Mouse (Mus musculus): Measurements from ENCODE around the gene D230025D16Rik. TPM values are rescaled to one million over a fixed set of nuclear protein-coding genes. Genes with fewer than 3 reads are reported as not detected.

Gene D230025D16Rik
- polyA plus RNA-seq, 1 experiment from 2014 or later = 24.0 TPM

DNA sequence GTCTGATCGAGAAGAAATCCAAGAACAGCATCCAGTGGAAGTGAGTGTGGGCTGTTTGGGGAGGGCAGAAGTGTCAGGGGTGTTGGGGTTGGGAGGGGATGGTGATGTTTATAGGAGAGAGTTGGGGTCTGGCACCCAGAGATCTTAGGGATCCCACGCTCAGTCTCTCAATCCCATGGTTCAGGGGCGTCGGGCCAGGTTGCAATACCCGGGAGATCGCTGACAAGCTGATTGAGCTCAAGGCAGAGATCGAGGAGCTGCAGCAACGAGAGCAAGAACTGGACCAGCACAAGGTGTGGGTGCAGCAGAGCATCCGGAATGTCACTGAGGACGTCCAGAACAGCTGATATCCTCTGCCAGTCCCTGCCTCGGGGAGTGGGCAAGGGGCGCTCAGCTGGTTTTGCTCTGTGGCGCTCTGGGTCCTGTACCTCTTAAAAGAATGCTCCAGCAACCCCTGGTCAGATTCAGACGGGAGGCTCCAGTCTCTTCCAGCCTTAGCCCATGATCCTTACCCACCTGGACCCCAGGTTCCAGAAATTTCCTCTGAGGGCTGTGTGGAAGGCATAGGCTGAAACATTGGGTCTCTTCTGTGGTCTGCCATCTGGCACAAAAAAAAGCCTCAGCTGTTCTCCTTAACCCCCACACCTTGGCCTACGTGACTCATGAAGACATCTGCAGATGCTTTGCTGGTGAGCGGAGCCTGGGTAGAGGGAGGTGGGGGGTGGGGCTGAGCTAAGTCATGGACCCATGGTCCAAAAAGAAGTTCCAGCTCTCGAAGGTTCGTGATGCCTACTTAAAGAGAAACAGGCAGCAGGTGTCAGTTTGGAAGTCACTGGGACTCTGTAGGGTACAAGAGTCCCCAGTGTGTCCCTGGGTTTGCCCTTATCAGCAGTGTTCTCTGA is 73.7 kb downstream of the D230025D16Rik start:
- H3K9me3 ChIP-seq (ENCODE audit: control insufficient read depth, low read length) = no peaks in the 10 kb centered on the region
- peaks cover 44% of the 10 kb centered on the region for H3K4me1 ChIP-seq (replicated peaks; ENCODE audit: control insufficient read depth, insufficient read depth, low read length)
- H3K4me3 ChIP-seq (ENCODE audit: low read depth, low read length) = peak overlapping the region; percentile 99
- ATAC-seq (replicated peaks; ENCODE audit: low FRiP score) (no peak), DNase-seq (ENCODE audit: low spot score) (no peak)
- peak overlapping the region; percentile 97 for H3K9ac ChIP-seq (ENCODE audit: low read depth, low read length)
- no peaks in the 10 kb centered on the region for H3K27me3 ChIP-seq (replicated peaks; ENCODE audit: control insufficient read depth, insufficient read depth, low read length)
- H3K36me3 ChIP-seq (ENCODE audit: control insufficient read depth, insufficient read depth, low read length) = peaks cover 40% of the 10 kb centered on the region
- 38% methylated on average over 18 of the region's 18 CpGs for WGBS
- peak overlapping the region; percentile 76 for H3K4me2 ChIP-seq
- H3K27ac ChIP-seq (ENCODE audit: low read depth, low read length) = peak overlapping the region; percentile 83

DNA sequence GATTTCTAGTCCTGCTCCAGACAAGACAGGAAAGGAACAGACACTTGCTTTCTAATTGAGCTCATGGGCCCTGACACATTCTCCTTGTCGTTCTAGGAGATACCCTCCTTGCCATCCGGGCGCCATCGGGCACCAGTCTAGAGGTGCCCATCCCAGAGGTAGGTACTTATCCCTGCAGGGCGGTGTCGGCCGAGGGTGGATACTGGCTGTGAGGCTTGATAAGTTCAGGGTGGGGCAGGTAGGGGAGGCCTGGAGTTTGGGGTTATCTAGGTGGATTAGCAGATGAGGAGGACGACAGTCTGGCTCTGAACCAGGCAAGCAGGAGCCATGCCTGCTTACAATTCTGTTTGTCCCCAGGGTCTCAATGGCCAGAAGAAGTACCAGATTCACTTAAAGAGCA is 75.0 kb downstream of the D230025D16Rik start:
- H3K9me3 ChIP-seq (ENCODE audit: control insufficient read depth, low read length) = no peaks in the 10 kb centered on the region
- ATAC-seq (replicated peaks; ENCODE audit: low FRiP score) (peak; percentile 86), DNase-seq (ENCODE audit: low spot score) (no peak)
- H3K9ac ChIP-seq (ENCODE audit: low read depth, low read length) = peak overlapping the region; percentile 67
- H3K36me3 ChIP-seq (ENCODE audit: control insufficient read depth, insufficient read depth, low read length) = peaks cover 50% of the 10 kb centered on the region
- H3K4me2 ChIP-seq = peak overlapping the region; percentile 76
- peak overlapping the region; percentile 99 for H3K4me3 ChIP-seq (ENCODE audit: low read depth, low read length)
- H3K4me1 ChIP-seq (replicated peaks; ENCODE audit: control insufficient read depth, insufficient read depth, low read length) = peaks cover 54% of the 10 kb centered on the region
- WGBS = 52% methylated on average over 8 of the region's 8 CpGs
- H3K27me3 ChIP-seq (replicated peaks; ENCODE audit: control insufficient read depth, insufficient read depth, low read length) = no peaks in the 10 kb centered on the region
- H3K27ac ChIP-seq (ENCODE audit: low read depth, low read length) = peak overlapping the region; percentile 83

Other genes with a start within 250 kb of the D230025D16Rik start
- gene Ces2h, start 224.3 kb upstream of the D230025D16Rik start, polyA plus RNA-seq (2014; fragmentation: Nextera tagmentation; extraction: Ambion mirVana) = not detected in 2 replicates
- not detected in 2 replicates for gene Ces3a, start 176.5 kb upstream of the D230025D16Rik start, polyA plus RNA-seq (2014; fragmentation: Nextera tagmentation; extraction: Ambion mirVana)
- not detected in 2 replicates for gene Ces3b, start 141.4 kb upstream of the D230025D16Rik start, polyA plus RNA-seq (2014; fragmentation: Nextera tagmentation; extraction: Ambion mirVana)
- gene Ces4a, start 93.3 kb upstream of the D230025D16Rik start, polyA plus RNA-seq (2014; fragmentation: Nextera tagmentation; extraction: Ambion mirVana) = not detected in 2 replicates
- 31.1 and 32.7 TPM in 2 replicates for gene Cbfb, start 54.5 kb upstream of the D230025D16Rik start, polyA plus RNA-seq (2014; fragmentation: Nextera tagmentation; extraction: Ambion mirVana)
- 4.2 and 4.4 TPM in 2 replicates for gene B3gnt9, start 30.0 kb downstream of the D230025D16Rik start, polyA plus RNA-seq (2014; fragmentation: Nextera tagmentation; extraction: Ambion mirVana)
- gene Tradd, start 39.5 kb downstream of the D230025D16Rik start, polyA plus RNA-seq (2014; fragmentation: Nextera tagmentation; extraction: Ambion mirVana) = 23.1 and 23.2 TPM in 2 replicates
- 2.0 and 2.4 TPM in 2 replicates for gene Fbxl8, start 39.5 kb downstream of the D230025D16Rik start, polyA plus RNA-seq (2014; fragmentation: Nextera tagmentation; extraction: Ambion mirVana)
- 0.19 TPM in 1 of 2 replicates, not detected in the other for gene Hsf4, start 44.7 kb downstream of the D230025D16Rik start, polyA plus RNA-seq (2014; fragmentation: Nextera tagmentation; extraction: Ambion mirVana)
- 0.14 and 0.51 TPM in 2 replicates for gene Nol3, start 51.0 kb downstream of the D230025D16Rik start, polyA plus RNA-seq (2014; fragmentation: Nextera tagmentation; extraction: Ambion mirVana)
- 4.7 and 5.1 TPM in 2 replicates for gene 4931428F04Rik, start 64.7 kb downstream of the D230025D16Rik start, polyA plus RNA-seq (2014; fragmentation: Nextera tagmentation; extraction: Ambion mirVana)
- 13.7 and 19.6 TPM in 2 replicates for gene Exoc3l, start 71.0 kb downstream of the D230025D16Rik start, polyA plus RNA-seq (2014; fragmentation: Nextera tagmentation; extraction: Ambion mirVana)
- 266 and 301 TPM in 2 replicates for gene E2f4, start 72.5 kb downstream of the D230025D16Rik start, polyA plus RNA-seq (2014; fragmentation: Nextera tagmentation; extraction: Ambion mirVana)
- gene Elmo3, start 80.5 kb downstream of the D230025D16Rik start, polyA plus RNA-seq (2014; fragmentation: Nextera tagmentation; extraction: Ambion mirVana) = 2.6 and 3.0 TPM in 2 replicates
- 5.7 and 6.2 TPM in 2 replicates for gene Lrrc29, start 101.1 kb downstream of the D230025D16Rik start, polyA plus RNA-seq (2014; fragmentation: Nextera tagmentation; extraction: Ambion mirVana)
- gene Tmem208, start 101.2 kb downstream of the D230025D16Rik start, polyA plus RNA-seq (2014; fragmentation: Nextera tagmentation; extraction: Ambion mirVana) = 138 and 142 TPM in 2 replicates
- 2.3 and 3.1 TPM in 2 replicates for gene Fhod1, start 122.8 kb downstream of the D230025D16Rik start, polyA plus RNA-seq (2014; fragmentation: Nextera tagmentation; extraction: Ambion mirVana)
- gene Slc9a5, start 123.7 kb downstream of the D230025D16Rik start, polyA plus RNA-seq (2014; fragmentation: Nextera tagmentation; extraction: Ambion mirVana) = 1.5 and 1.6 TPM in 2 replicates
- 0.30 TPM in 1 of 2 replicates, not detected in the other for gene Plekhg4, start 148.1 kb downstream of the D230025D16Rik start, polyA plus RNA-seq (2014; fragmentation: Nextera tagmentation; extraction: Ambion mirVana)
- not detected in 2 replicates for gene Kctd19, start 188.4 kb downstream of the D230025D16Rik start, polyA plus RNA-seq (2014; fragmentation: Nextera tagmentation; extraction: Ambion mirVana)
- gene Lrrc36, start 188.4 kb downstream of the D230025D16Rik start, polyA plus RNA-seq (2014; fragmentation: Nextera tagmentation; extraction: Ambion mirVana) = 0.19 TPM in 1 of 2 replicates, not detected in the other
- 3.1 and 3.2 TPM in 2 replicates for gene Tppp3, start 246.4 kb downstream of the D230025D16Rik start, polyA plus RNA-seq (2014; fragmentation: Nextera tagmentation; extraction: Ambion mirVana)